Mouse (Mus musculus) NIH3T3 (cell line): ENCODE results near the gene Ltbp4.

ENCODE experiments used
- DNase-seq: peaks from one replicate; pipeline ENCODE4 v3.0.0-alpha.2; 2012; ENCODE audit warnings: low read depth

Gene Ltbp4

DNA sequence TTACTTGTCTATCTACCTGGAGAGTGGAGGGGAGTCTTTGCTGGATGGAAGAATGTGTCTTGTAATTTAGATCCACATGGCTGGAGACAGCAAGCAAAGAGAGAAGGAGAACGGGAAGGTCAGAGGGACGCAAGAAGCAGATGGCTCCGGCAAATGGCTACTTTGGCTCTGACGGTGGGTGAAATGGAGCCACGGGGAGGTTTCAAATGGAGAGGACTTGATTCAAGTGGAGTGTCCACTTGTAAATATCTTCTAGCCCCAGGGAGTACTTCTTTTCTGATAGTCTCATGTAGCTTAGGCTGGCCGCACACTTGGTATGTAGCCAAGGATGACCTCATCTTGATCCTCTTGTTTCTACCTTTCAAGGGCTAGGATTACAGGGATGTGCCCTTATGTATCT is 38.7 kb downstream of the Ltbp4 start:
- no peak for DNase-seq

DNA sequence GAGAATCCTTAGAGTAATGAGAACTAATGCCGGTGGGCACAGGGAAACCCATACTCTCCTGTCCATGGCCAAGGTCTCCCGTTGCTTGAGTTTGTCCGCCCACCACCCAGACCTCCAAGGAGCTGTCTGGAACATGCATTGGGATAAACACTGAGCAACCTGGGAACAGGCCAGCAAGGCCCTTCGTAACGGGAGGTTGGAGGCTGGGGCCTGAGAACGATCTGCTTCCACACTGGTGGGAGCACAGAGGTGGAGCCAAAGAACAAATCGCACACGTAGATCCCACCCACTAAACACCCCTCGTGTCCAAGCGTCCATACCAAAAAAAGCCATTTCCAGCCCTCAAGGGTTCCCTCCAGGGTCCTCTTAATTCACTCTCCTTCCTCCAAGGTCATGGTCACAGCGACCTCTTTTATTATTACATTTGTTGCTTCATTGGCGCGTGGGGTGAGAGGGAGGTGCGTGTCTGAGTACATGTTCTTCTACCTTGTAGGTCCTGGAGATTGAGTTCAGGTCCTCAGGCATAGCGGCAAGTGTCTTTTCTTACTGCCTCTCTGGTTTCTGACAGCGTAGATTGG is 39.4 kb downstream of the Ltbp4 start:
- DNase-seq: no peak

DNA sequence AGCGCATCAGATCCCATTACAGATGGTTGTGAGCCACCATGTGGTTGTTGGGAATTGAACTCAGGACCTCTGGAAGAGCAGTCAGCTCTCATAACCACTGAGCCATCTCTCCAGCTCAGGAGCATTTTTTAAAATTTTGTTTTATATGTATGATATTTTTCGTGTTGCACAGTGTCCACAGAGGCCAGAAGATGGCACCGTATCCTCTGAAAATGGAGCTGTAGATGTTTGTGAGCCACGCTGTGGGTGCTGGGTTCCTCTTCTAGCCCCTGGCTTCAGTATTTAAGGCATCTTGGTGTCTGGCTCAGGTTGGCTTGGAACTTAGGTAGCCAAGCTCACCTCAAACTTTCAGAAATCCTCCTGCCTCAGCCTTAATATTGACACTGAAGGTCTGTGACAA is 41.0 kb downstream of the Ltbp4 start:
- DNase-seq: no peak

GRCm38 (mm10) chr7:27295956-27296355 is 41.5 kb downstream of the Ltbp4 start:
- peak; percentile 76 for DNase-seq

DNA sequence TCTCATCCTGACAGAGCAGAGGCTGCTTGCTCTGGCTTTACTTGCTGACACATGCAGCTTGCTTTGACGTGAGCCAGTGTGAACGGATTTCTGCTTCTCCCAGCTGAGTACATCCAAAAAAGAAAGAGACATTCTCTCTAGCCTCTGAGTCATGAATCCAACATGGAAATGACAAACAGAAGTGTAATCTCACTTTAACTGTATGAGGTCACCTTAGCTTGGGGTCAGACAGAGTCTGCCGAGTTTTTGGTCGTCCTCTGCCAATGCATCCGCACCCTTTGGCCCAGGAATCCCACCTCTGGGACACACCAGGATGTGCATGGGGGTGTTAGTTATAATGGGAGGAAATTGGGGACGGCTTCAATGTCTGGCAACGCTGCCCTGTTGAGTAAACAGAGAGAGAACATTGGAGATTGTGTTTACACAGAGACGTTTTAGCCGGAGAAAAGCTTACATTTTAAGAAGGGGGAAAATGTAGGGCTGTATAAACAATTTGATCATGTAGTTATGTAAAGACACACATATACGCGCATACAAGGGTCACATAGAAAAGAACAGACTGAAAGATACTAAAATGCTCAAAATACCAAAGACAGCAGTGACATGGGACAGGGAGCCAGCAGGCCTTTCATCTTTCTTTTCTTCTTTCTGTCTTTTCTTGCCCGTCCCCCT is 45.6 kb downstream of the Ltbp4 start:
- DNase-seq: peak; percentile 71

- DNase-seq: no peak
Measured at GRCm38 (mm10) chr7:27290555-27290954, 46.9 kb downstream of the Ltbp4 start.

- no peak for DNase-seq
Measured at GRCm38 (mm10) chr7:27288732-27289131, 48.8 kb downstream of the Ltbp4 start.

DNA sequence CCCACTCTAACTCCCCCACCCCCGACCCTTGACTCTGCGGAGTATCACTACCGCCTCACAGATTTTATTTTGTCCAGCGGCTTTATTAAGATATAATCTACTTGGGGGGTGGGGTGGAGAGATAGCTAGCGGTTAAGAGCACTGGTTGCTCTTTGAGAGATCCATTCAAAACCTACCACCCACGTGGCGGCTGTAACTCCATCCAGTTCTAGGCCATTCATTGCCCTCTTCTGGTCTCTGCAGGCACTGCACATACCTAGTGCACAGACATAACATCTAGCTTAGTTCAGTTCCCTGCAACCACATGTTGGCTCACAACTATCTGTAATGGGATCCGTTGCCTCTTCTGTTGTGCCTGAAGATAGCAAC is 51.8 kb downstream of the Ltbp4 start:
- DNase-seq: peak; percentile 72

DNA sequence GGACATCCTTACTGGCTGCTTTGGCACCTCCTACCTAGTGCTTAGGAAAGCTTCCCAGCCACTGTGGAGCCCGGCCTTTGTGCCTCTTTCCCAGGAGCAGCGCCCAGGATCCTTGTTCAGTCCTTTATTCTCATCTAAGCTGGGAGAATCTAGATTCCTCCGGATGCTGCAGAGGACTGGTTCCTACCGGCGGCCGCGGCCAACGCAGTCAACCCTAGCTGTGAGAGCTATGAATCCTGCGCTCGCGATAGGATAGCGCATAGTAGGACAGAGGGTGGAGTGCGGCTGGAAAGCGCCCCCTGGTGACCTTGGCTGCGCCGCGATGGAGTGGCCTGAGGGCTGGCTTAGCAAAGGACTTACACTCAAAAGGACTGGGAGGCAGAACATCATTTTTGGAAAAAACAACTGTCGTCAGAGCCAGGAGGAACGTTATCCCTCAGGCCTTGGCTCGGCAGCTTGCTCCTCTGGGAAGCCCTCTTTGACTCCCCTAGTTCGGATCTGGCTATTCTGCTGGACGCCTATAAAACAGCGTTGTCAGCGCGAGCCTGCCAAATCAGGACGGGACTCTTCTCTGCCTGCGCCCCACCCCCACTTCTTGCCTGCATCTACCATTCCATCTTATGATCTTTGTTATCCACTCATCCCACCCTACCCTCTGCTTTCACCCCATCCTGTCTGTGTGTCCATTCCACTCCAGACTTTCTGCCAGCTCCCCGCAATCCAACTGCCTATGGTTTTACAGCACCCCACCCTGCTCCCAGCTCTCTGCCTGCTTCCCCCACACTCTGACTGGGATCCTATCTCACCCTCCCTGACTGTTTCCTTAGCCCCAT is 52.4 kb downstream of the Ltbp4 start:
- DNase-seq: no peak

- DNase-seq: no peak
Measured at GRCm38 (mm10) chr7:27282225-27282624, 55.3 kb downstream of the Ltbp4 start.

GRCm38 (mm10) chr7:27281717-27282116 is 55.8 kb downstream of the Ltbp4 start:
- no peak for DNase-seq

- DNase-seq: peak; percentile 65
Measured at GRCm38 (mm10) chr7:27277191-27277590, 60.3 kb downstream of the Ltbp4 start.

DNA sequence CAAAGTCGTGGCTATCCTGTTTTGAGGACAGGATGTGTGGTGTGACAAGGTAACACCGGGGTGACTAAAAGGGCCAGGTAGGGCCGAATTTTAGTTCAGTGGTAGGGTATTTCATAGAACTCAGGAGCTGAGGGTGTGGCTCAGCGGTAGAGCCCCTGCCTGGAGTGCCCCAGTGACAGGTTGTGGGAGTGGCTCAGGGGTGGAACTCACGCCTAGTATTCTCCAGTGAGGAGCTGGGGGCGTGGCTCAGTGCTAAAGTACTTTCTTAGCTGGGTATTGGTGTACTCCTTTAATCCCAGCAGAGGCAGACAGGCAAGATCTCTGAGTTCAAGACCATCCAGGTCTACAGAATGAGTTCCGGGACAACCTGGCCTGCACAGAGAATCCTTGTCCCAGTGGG is 61.5 kb downstream of the Ltbp4 start:
- DNase-seq: no peak

GRCm38 (mm10) chr7:27274916-27275315 is 62.6 kb downstream of the Ltbp4 start:
- DNase-seq: no peak

GRCm38 (mm10) chr7:27273739-27274351 is 63.6 kb downstream of the Ltbp4 start:
- peak; percentile 62 for DNase-seq

DNA sequence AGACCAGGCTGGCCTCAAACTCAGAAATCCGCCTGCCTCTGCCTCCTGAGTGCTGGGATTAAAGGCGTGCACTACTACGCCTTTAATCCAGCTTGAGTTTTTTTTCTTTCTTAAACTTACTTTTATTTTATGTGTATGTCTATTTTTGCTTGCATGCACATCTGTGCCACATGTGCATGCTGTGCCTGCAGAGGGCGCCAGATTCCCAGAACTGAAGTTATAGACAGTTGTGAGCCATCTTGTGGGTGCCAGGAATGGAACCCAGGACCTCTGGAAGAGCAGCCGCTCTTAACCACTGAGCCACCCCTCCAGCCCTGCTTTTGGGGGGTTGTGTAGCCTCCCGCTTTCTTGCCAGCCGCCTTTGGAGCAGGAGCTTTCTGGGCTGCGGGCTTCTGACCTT is 66.1 kb downstream of the Ltbp4 start:
- DNase-seq: peak; percentile 30

DNA sequence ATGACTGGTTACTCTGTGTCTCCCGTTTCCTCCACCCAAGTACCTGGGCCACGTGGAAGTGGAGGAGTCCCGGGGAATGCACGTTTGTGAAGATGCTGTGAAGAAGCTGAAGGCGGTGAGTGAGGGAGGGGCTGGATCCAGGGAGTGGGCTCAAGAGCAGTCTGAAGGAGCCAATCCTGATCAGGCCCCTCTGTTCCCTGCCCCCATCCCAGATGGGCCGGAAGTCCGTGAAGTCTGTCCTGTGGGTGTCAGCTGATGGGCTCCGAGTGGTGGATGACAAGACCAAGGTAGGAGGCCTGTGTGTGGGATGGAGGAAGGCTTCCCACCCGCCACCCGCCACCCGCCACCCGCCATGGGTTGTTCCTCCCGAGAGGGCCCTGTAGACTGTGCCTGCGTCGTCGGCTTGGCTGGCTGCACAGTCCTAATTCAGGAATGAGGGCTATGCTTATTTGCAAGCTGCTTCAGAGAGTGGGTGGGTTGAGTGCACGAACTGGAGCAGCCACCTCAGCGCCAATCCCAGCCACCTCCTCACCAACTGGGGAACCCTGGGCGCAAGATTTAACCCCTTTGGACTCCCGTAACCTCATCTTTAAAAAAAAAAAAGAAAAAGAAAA is 70.9 kb downstream of the Ltbp4 start:
- DNase-seq: no peak

DNA sequence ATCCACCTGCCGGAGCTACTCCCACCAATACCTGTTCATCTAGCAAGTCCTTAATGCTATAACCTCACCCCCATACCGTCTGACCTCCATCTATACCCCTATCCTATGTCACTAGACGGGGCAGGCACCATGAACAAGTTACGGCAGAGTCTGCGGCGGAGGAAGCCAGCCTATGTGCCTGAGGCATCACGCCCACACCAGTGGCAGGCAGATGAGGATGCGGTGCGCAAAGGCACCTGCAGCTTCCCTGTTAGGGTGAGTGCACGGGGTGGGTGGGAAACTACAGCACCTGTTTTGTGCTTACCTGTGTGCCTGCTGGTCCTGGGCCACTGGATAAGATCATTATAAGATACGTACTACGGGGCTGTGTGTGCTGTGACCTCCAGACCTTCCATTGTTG is 72.7 kb downstream of the Ltbp4 start:
- DNase-seq: no peak

GRCm38 (mm10) chr7:27261888-27262287 is 75.6 kb downstream of the Ltbp4 start:
- DNase-seq: no peak

- DNase-seq: no peak
Measured at GRCm38 (mm10) chr7:27260856-27261255, 76.6 kb downstream of the Ltbp4 start.

- DNase-seq: peak; percentile 67
Measured at GRCm38 (mm10) chr7:27259771-27260170, 77.7 kb downstream of the Ltbp4 start.

DNA sequence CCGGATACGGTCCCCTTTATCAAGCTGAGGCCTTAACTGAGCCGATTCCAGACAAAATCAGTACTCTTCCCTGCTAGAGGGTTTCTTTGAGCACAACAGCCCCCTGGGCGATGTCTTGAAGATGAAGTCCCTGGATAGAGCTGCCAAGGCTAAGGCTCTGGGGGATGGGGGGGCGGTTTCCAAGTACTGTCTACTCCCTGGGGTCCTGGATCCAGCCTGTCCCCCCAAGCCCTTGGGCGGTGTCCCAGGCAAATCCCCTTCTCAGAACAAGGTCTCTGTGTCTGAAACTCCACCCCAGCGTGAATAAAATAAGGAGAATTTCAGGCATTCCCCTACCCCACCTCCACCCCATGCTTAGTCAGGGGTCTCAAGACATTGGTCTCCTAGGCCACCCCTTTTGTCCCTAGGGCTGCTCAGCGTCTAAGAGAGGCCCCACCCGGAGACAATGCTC is 78.2 kb downstream of the Ltbp4 start:
- peak; percentile 52 for DNase-seq
